Mouse (Mus musculus) embryonic facial prominence, embryonic 14.5 days (tissue): ENCODE measurements around the gene Kcnk4. TPM values are rescaled to one million over a fixed set of nuclear protein-coding genes. Genes with fewer than 3 reads are reported as not detected.

ENCODE experiments used
- ATAC-seq: fragments of 200-750 bp; cut with Nextera tagmentation; 2 replicates; pipeline ENCODE4 v1.8.0; 2017; ENCODE audit warnings: low read depth, moderate number of reproducible peaks, moderate TSS enrichment
- DNase-seq: peaks from one replicate; pipeline ENCODE4 v3.0.0-alpha.2; 2015; ENCODE audit warnings: low spot score
- H3K27ac ChIP-seq: fragments of 300-500 bp; sonication (generic); replicated peaks from 2 replicates; pipeline ENCODE4 v1.5.1; 2014; ENCODE audit warnings: low read depth, mild to moderate bottlenecking, low read length, moderate library complexity
- H3K27me3 ChIP-seq: fragments of 300-500 bp; sonication (generic); replicated peaks from 2 replicates; pipeline ENCODE4 v1.6.1; 2014; ENCODE audit warnings: low read length; ENCODE audit not compliant: control insufficient read depth, insufficient read depth
- H3K36me3 ChIP-seq: fragments of 300-500 bp; sonication (generic); 2 replicates; pipeline ENCODE4 v1.6.1; 2014; ENCODE audit warnings: low read length, mixed read lengths; ENCODE audit not compliant: control insufficient read depth, insufficient read depth
- H3K4me1 ChIP-seq: fragments of 300-500 bp; sonication (generic); 2 replicates; pipeline ENCODE4 v1.6.1; 2014; ENCODE audit warnings: antibody characterized with exemption, low read length; ENCODE audit not compliant: control insufficient read depth, insufficient read depth
- H3K4me2 ChIP-seq: fragments of 300-500 bp; sonication (generic); 2 replicates; pipeline ENCODE4 v1.6.1; 2014; ENCODE audit warnings: low read depth, mild to moderate bottlenecking, low read length, moderate library complexity, mixed read lengths
- H3K4me3 ChIP-seq: fragments of 300-500 bp; sonication (generic); 2 replicates; pipeline ENCODE4 v1.5.1; 2014; ENCODE audit warnings: low read depth, mild to moderate bottlenecking, low read length
- H3K9ac ChIP-seq: fragments of 300-500 bp; sonication (generic); 2 replicates; pipeline ENCODE4 v1.6.1; 2014; ENCODE audit warnings: low read depth, mild to moderate bottlenecking, low read length, moderate library complexity, mixed read lengths
- H3K9me3 ChIP-seq: fragments of 300-500 bp; sonication (generic); 2 replicates; pipeline ENCODE4 v1.6.1; 2016; ENCODE audit warnings: low read length; ENCODE audit not compliant: control insufficient read depth
- WGBS: fragments of 180-500 bp; shearing (Covaris S2); extraction: QIAGEN DNeasy Blood & Tissue Kit; methylation state at CpG from one replicate; pipeline ENCODE4 v1.1.7; 2014; 5-methylcytosine and 5-hydroxymethylcytosine counted together
- polyA plus RNA-seq: library from polyadenylated mRNA; unstranded; fragments of >200 nt; fragmentation: Nextera tagmentation; extraction: Ambion mirVana; gene quantifications from 2 replicates; pipeline ENCODE4 v1.2.1, GENCODE M21; 2014

Gene Kcnk4
- polyA plus RNA-seq, 1 experiment from 2014 or later: 1.6 TPM

DNA sequence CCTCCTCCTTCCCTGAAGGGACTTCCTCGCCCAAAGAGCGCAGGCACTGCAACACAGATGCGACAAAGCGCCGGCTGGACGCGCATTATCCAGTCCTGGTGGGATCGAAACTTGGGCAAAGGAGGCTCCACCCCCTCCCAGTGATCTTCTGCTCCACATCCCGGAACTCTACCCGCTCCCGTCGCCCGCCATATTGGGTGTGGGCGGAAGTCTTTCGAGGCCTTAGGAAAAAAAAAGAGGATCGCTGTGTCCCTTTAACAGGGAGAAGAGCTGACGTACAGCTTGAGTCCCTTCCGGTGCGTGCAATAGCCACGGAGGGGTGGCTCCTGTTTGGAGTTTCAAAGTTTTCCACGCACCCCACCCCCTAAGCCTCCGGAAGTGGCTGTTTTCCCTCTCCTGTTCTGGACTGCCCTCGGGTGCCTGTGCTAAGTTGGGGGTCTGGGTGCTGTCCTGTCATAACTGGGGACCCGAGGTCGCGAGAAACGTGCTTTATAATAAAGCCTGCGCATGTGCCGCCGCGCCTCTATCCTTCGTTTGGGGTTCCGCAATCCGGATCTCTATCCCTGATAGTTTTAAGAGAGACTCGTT is 17.2 kb upstream of the Kcnk4 start:
- ATAC-seq (peak; percentile 86), DNase-seq (peak; percentile 97)
- peaks cover 30% of the 10 kb centered on the region for H3K36me3 ChIP-seq
- H3K4me2 ChIP-seq: peak overlapping the region; percentile 85
- H3K4me1 ChIP-seq: peaks cover 6% of the 10 kb centered on the region; the same call in 1 of the 2 replicates
- under 1% methylated on average over 34 of the region's 35 CpGs for WGBS
- H3K9ac ChIP-seq: peak overlapping the region; percentile 77
- no peaks in the 10 kb centered on the region for H3K9me3 ChIP-seq
- H3K27me3 ChIP-seq: no peaks in the 10 kb centered on the region
- peak overlapping the region; percentile 96 for H3K27ac ChIP-seq
- H3K4me3 ChIP-seq: peak overlapping the region; percentile 63

DNA sequence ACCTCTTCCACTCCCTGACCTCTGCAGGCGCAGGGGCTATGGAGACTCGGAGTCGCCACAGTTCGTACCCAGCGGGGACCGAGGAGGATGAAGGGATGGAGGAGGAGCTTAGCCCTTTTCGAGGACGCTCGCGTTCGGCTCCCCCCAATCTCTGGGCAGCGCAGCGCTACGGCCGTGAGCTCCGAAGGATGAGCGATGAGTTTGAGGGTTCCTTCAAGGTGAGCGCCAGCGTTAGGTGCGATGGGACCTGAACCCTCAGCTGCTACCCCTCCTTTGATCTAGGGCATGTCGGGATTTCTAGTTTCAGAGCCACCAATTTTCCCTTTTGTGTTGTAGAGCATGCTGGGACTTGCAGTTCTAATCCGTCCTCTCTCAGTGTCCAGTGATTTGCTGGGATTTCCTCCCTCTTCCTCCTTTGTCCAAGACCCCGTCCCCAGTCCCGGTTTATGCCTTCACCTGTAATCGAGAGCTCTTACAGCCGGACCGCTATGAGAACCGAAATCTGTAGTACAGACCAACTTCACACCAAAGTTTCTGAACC is 16.4 kb upstream of the Kcnk4 start:
- peak overlapping the region; percentile 85 for H3K4me2 ChIP-seq
- WGBS: under 1% methylated on average over 28 of the region's 28 CpGs
- ATAC-seq: peak; percentile 60
- H3K27me3 ChIP-seq: no peaks in the 10 kb centered on the region
- no peaks in the 10 kb centered on the region for H3K9me3 ChIP-seq
- peak overlapping the region; percentile 96 for H3K27ac ChIP-seq
- H3K4me3 ChIP-seq: peak overlapping the region; percentile 63
- H3K4me1 ChIP-seq: peaks cover 6% of the 10 kb centered on the region; the same call in 1 of the 2 replicates
- peaks cover 30% of the 10 kb centered on the region for H3K36me3 ChIP-seq
- peak overlapping the region; percentile 77 for H3K9ac ChIP-seq
- DNase-seq: peak; percentile 85

DNA sequence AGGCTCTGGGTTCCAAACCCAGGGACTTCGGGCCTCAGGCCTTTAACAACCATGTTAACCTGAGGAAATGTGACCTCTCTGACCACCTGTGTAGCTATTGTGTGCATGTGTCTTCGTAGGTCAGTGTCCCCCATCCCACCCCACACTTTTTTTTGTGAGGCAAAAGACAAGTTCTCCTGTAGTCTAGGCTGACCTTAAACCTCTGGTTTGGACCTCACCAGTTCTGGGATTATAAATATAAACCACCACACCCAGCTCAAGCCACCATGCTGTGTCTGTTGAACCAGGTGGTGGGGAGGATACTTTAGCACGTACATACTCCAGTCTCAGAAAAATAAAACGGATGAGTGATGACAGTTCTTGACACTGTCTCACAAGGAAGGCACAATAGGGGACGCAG is 15.6 kb upstream of the Kcnk4 start:
- 60% methylated on average over 5 of the region's 5 CpGs for WGBS
- no peaks in the 10 kb centered on the region for H3K9me3 ChIP-seq
- DNase-seq (no peak), ATAC-seq (no peak)
- peak overlapping the region; percentile 77 for H3K9ac ChIP-seq
- peaks cover 6% of the 10 kb centered on the region; the same call in 1 of the 2 replicates for H3K4me1 ChIP-seq
- H3K4me3 ChIP-seq: peak overlapping the region; percentile 63
- H3K36me3 ChIP-seq: peaks cover 27% of the 10 kb centered on the region
- no peaks in the 10 kb centered on the region for H3K27me3 ChIP-seq
- peak overlapping the region; percentile 96 for H3K27ac ChIP-seq
- peak overlapping the region; percentile 85 for H3K4me2 ChIP-seq

DNA sequence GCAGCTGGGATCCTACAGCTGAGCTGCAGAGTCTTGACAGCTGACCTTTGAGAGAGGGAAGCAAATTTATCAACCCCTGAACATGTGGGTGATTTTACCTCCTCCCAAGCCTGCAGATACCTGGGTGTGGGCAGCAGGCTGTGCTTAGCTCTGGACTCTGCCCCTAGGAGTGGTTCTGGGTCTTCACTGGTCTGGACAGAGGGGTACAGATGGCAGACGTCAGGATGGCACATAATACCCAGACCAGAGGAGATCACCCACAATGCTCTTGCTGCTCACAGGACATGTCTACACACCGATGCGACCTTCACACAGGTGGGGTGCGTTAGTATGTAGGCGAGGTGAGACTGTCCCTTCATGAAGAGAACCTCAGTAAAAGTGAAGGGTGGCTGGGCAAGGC is 15.2 kb upstream of the Kcnk4 start:
- Histone ChIP-seq H3K27ac (no peak overlapping the region), H3K4me1 (peaks cover 6% of the 10 kb centered on the region; the same call in 1 of the 2 replicates), H3K9ac (no peak overlapping the region), H3K4me2 (peak overlapping the region; percentile 85), H3K9me3 (no peaks in the 10 kb centered on the region), H3K36me3 (peaks cover 23% of the 10 kb centered on the region), H3K4me3 (no peak overlapping the region), H3K27me3 (no peaks in the 10 kb centered on the region)
- 92% methylated on average over 5 of the region's 5 CpGs for WGBS
- ATAC-seq (no peak), DNase-seq (no peak)

DNA sequence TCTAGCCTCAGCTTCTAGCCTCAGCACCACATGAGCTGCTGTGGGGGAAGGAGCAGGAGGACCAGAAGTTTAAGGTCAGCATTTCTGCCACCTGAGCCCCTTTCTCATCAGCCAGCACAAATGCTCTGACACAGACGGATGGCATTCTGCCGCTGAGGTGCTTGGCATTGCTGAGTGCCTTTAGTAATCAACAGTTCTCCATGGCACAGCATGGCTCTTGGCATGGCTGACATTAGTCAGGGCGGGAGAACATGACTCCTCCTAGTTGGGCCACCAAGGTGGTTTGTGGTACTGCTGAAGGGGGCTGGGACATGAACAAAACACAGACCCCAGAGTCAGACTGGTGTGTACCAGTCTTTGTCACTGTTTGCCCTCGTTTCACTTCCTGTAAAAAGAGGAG is 13.9 kb upstream of the Kcnk4 start:
- Histone ChIP-seq H3K27me3 (no peaks in the 10 kb centered on the region), H3K9me3 (no peaks in the 10 kb centered on the region), H3K4me1 (peaks cover 6% of the 10 kb centered on the region; the same call in 1 of the 2 replicates), H3K4me2 (no peak overlapping the region), H3K27ac (no peak overlapping the region; the same call in 1 of the 2 replicates), H3K9ac (no peak overlapping the region), H3K36me3 (peaks cover 12% of the 10 kb centered on the region; the same call in 1 of the 2 replicates), H3K4me3 (no peak overlapping the region)
- ATAC-seq (no peak), DNase-seq (no peak)
- 73% methylated on average over 4 of the region's 4 CpGs for WGBS

DNA sequence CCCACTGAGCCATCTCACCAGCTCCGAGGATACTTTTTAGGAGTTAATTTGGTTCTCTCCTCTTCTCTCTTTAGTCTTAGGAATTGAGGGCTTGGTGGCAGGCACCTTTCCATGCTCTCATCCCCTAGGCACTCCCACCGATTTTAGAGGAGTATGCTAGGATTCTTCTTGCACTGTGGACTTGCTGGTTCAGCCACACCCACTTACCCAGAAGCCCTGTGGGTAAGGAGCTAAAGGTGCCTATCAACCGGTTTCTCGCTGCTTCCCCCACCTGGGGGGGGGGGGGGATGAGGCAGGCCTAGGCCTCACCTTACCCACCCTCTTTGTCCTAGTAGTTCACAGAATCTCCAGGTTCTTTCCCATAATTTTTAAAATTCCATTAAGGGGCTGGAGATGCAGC is 13.4 kb upstream of the Kcnk4 start:
- Histone ChIP-seq H3K4me2 (no peak overlapping the region), H3K4me3 (no peak overlapping the region), H3K9me3 (no peaks in the 10 kb centered on the region), H3K9ac (no peak overlapping the region), H3K27ac (no peak overlapping the region; the same call in 1 of the 2 replicates), H3K36me3 (peaks cover 12% of the 10 kb centered on the region; the same call in 1 of the 2 replicates), H3K27me3 (no peaks in the 10 kb centered on the region), H3K4me1 (peaks cover 9% of the 10 kb centered on the region)
- ATAC-seq (no peak), DNase-seq (no peak)
- 44% methylated on average over 4 of the region's 4 CpGs for WGBS

DNA sequence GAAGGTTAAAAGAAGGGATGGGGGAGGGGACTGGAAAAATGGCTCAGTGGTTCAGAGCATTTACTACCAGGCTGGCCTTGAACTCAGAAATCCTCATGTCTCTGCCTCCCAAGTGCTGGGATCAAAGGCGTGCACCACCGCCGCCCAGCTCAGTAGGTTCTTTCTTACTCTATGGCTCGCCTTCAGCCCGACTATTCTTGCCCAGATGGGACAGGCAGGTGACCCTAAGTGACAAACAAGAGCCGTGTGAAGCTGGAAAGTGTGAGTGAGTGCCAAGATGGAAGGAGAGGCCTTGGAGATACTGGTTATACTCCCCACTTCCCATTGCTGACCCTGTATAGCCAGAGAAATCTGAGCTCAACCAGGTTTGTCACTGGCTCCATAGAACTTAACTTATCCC is 9.4 kb upstream of the Kcnk4 start:
- Histone ChIP-seq H3K36me3 (peaks cover 12% of the 10 kb centered on the region; the same call in 1 of the 2 replicates), H3K27me3 (no peaks in the 10 kb centered on the region), H3K9ac (no peak overlapping the region), H3K4me2 (no peak overlapping the region), H3K9me3 (no peaks in the 10 kb centered on the region), H3K4me1 (peaks cover 15% of the 10 kb centered on the region), H3K27ac (no peak overlapping the region), H3K4me3 (no peak overlapping the region)
- WGBS: 97% methylated on average over 6 of the region's 6 CpGs
- DNase-seq (no peak), ATAC-seq (no peak)

DNA sequence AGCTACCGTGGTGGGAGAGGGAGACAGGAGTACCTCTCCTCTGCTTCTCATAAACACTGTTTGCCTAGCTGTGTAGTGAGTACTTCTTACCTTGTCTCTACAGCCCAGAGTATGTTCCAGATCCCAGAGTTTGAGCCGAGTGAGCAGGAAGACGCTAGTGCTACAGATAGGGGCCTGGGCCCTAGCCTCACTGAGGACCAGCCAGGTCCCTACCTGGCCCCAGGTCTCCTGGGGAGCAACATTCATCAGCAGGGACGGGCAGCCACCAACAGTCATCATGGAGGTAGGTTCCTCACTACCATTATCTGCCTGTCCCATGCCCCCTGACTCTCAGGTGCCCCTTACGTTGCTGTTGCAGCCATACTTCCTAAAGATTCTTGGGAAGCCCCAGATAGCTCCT is 8.4 kb upstream of the Kcnk4 start:
- Histone ChIP-seq H3K4me2 (peak overlapping the region; percentile 99), H3K4me3 (peak overlapping the region; percentile 90), H3K9ac (peak overlapping the region; percentile 87), H3K27me3 (no peaks in the 10 kb centered on the region), H3K27ac (peak overlapping the region; percentile 95), H3K4me1 (peaks cover 15% of the 10 kb centered on the region), H3K9me3 (no peaks in the 10 kb centered on the region), H3K36me3 (peaks cover 12% of the 10 kb centered on the region; the same call in 1 of the 2 replicates)
- DNase-seq: no peak
- WGBS: 24% methylated on average over 5 of the region's 5 CpGs
- no peak for ATAC-seq
